Mouse (Mus musculus) urinary bladder, postnatal 14 days (tissue): ENCODE data around the gene Papola.
"Not testable (repeated sequence)": the region's sequence is repeated elsewhere in the genome, so short reads cannot be mapped to it uniquely, and the experiment has no call there.

Source experiments
- DNase-seq: peaks from one replicate; pipeline ENCODE4 v3.0.0; 2021; ENCODE audit warnings: low spot score

Papola gene

DNA sequence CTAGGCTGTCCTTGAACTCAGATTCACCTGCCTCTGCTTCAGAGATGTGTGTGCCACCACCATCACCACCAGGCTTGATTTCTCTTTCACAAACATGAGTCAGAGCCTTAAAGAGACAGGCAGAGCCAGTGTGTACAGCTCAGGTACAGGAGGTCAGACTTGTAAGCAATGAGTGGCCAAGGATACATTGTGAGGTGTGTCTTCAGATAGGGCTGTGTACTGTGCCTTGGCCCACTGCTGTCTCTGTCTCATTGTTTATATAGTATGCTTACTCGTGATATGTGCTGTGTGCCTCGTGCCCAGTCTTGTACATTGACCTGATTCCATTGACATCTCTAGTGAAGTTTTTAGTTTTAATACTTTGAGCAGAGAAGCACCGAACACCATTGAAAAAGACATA, 21.3 kb downstream of the Papola start:
- no peak for DNase-seq

- no peak for DNase-seq
These were observed 21.7 kb downstream of the Papola start for GRCm38 (mm10) chr12:105806205-105806604.

GRCm38 (mm10) chr12:105807416-105807815, 22.9 kb downstream of the Papola start:
- DNase-seq = no peak

DNA sequence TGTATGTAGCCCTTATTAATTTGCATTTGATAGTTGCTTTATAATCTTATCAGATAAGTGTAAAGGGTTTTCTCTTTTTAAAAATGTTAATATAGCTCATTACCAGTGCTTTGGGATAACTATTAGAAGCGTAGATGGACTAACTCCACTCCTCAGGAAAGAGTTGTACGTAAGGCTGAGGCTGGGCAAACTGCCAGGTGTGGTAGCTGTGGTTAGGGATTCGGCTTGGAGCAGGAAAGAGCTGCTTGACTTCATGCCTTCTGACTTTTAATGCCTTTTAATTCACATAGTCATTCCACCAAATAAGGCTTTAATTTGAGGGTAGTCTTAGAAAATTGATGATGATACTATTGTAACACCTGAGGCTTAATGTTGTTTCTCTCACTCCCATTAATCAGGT, 24.5 kb downstream of the Papola start:
- peak; percentile 12 for DNase-seq

DNA sequence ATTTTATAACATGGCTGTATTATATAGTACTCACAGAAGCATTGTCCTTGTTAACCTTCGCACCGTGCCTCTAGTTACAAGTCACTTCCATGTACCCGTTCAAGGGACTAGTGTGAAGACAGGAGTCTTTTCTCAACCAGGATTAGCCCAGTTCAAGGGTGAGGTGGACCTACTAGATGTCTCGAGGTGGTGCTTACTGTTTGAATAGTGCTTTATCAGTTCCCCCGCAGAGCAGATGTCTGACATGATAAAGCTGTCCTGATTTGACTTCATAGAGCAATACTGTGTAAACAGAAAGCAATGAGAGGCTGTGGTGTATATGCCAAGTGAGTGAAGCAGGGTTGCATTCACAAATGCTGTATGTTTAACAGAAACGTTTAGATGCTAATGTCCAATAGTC, 26.1 kb downstream of the Papola start:
- DNase-seq = no peak

GRCm38 (mm10) chr12:105813957-105814356, 29.5 kb downstream of the Papola start:
- no peak for DNase-seq

- no peak for DNase-seq
These were observed 39.0 kb downstream of the Papola start for GRCm38 (mm10) chr12:105823472-105823871.

GRCm38 (mm10) chr12:105824743-105825142, 40.2 kb downstream of the Papola start:
- DNase-seq = no peak

DNA sequence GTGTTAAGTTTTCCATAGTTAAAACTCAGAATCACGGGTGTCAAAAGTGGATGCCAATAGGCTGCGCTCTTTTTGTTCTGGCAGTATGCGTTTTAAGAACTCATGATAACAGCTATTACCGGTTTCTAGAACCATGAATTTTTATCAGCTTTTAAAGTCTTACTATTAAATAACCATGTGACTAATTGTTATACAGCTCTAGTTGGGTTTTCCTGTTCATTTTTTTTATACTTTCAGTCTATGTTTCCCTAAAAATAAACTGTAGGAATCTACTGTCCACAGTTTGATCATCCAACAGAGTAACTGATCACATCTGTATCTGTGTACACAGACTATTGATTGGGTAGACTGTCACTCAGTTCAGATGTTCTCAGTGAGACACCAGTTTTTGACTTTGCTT, 40.8 kb downstream of the Papola start:
- no peak for DNase-seq

DNA sequence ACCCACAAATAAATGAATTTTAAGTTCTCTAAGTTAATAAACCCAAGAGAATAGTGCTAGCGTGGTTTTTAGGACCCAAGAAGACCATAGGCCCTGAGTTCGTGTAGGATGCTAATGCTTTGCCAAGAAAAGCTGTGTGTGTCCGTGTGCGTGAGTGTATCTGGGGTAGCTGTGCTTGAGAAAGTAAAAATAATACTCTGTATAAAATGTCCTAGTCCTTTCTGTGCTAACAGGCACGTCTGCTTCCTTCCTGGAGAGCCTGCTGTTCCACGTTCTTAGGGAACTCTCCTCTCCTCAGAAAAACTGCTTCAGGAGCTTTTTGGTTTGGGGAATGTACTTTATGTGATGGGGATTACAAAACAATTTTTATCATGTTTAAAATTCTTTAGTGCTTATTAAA, 48.0 kb downstream of the Papola start:
- DNase-seq = no peak

DNA sequence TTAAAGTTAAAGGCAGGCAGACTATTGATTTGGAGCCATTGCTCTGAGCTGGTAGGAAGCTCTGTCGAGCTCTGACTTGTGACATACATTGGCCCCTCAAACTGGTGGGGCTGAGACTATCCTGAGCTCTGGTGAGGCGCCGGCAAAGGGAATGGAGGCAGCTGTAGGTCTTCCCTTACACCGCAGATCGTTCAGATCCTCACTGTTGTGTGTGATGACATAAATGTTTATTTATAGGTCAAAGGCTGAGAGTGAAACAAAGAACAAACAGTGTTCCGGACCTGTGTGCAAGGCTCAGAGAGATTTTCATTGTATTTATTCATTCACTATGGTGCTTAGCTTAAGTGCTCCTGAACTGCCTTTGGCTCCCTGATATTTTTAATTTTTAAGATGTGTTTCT, 50.4 kb downstream of the Papola start:
- no peak for DNase-seq

DNA sequence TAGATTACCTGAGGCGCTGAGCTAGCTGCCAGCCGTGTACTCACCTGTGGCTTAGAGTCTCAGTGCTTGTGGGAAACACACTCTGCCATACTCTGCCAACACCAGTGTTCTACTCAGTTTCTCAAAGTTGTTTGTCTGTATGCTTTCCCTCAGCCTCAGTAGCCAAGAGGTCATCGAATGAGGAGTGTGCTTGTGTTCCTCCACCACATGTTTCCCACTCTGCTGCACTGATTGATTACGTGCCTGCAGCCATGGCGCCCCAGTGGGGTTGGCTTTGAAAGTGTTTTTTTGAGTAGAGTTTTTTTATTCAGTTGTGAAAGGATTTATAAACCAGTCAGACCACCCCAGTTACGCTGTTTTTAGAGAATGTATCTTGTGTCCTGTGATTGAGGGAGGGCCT, 51.1 kb downstream of the Papola start:
- no peak for DNase-seq

DNA sequence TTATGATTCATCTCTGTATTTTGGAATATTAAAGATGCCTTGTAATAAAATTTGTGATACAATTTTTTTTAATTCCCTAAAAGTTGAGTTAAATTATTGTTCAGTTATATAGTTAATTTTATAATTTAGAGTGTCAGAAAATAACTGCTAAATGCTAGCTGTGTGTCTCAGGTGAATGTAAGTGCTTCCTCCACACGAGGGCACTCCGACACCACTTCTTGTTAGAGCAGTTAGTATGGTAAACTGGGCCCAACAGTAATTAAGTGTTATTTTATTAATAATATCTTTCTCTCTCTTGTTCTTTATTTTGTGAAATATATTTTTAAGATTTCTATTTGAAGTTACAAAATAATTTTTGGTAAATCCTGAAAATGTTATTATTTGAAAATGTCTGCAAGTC, 51.7 kb downstream of the Papola start:
- DNase-seq = no peak

- DNase-seq = no peak
These were observed 54.6 kb downstream of the Papola start for GRCm38 (mm10) chr12:105839096-105839495.

DNA sequence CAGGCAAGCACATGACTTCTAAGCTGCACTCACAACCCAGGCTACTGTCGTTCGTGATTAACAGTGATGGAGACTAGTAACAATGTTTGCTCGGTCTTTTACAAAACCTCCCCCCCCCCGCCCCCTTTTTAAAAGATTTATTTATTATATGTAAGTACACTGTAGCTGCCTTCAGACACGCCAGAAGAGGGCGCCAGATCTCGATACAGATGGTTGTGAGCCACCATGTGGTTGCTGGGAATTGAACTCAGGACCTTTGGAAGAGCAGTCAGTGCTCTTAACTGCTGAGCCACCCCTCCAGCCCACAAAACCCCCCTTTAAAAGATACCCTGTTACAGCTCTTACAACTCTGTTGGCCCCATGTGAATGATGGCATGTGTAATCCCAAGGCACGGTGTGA, 56.1 kb downstream of the Papola start:
- DNase-seq = not testable (repeated sequence)

DNA sequence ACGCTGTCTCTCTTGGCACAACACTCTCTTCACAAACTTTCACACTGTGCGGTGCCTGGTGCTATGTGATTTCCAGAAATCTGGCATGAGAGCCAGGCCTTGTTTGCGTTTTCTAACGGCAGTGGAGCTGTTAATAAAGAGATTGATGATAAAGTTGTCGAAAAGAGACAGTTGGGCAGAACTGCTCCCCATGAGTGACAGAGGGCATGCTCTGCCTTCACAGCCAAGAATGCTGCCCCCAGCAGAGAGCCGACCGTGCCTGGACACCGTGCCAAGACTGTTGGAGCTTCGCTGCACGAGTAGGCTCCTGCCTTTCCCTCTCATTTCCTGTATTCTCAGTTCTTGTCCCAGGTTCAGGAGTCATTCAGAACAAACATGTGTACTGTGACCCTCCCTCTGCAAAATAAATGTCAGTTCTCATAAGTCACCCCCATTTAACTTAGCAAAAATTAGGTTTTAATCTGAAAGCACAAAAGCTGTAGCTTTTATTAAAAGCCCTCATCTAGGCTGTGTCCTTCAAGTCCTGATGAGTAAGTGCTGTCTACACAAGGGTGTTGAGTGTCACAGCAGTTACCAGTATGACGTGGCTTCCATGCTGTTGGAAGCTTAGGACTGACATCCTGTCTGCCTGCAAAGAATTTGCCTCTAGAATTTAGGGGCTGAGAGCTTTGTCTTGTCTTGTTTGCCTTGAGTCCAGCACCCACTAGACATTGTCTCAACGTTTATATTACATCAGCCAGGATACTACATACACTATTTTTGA, 58.9 kb downstream of the Papola start:
- no peak for DNase-seq

- no peak for DNase-seq
These were observed 59.9 kb downstream of the Papola start for GRCm38 (mm10) chr12:105844406-105844805.

DNA sequence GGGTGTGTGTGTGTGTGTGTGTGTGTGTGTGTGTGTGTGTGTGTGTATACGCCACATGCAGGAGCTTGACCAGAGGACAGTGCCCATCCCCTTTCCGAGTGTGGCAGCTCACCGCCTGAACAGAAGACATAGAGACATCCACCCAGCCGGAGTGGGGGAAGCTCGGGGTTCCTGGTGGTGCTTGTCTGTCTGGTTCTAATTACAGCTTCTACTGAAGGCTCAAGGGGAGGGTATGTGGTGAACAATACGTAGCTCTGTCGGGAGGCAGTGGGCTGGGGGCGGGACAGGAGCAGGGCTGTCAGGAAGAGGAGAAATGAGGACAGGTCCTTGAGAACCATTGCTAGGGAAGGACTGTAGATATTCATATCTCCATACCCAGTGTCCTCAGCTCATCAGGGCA, 64.6 kb downstream of the Papola start:
- no peak for DNase-seq

DNA sequence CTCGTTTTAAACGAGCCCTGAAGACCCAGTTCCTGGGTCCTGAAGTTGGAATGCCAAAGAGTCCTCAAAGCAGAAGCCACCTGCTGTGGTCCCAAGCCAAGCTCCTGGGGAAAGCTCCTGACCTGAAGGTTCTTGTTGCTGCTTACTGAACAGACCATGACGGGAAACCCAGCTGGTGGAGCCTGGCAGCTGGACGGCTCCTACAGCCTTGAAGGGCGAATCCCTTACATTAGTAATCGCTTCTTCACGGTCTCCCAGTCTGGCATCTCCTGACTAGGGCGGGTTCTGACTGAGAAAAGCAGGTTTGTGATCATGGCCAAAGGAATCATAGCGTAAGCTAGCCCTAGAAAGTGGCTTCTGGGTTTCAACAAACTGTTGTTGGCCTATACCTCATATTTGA, 66.2 kb downstream of the Papola start:
- no peak for DNase-seq

GRCm38 (mm10) chr12:105852798-105853197, 68.3 kb downstream of the Papola start:
- DNase-seq = no peak

GRCm38 (mm10) chr12:105854639-105855038, 70.1 kb downstream of the Papola start:
- no peak for DNase-seq

- no peak for DNase-seq
These were observed 73.6 kb downstream of the Papola start for GRCm38 (mm10) chr12:105857902-105858640.

- no peak for DNase-seq
These were observed 77.6 kb downstream of the Papola start for GRCm38 (mm10) chr12:105862072-105862471.

GRCm38 (mm10) chr12:105862607-105863006, 78.1 kb downstream of the Papola start:
- DNase-seq = no peak
